Mouse (Mus musculus): ENCODE results near the gene Abcc1.

GRCm38 (mm10) chr16:14501649-14502360 lies 140.4 kb downstream of the Abcc1 start:
- TF ChIP-seq CTCF (IDR thresholded peaks at IDR 0.05; ENCODE audit: low read depth, low read length): no peak
- TF ChIP-seq POLR2A (IDR thresholded peaks at IDR 0.05; ENCODE audit: borderline replicate concordance, low read depth, low read length): no peak

All from bone marrow macrophage, adult 2 months (primary cell).